Mouse (Mus musculus): ENCODE measurements around the gene Gps1.
A peak's percentile ranks its signal among the peaks of the same experiment; 100 is the strongest.
"Not testable (repeated sequence)": the region's sequence is repeated elsewhere in the genome, so short reads cannot be mapped to it uniquely, and the experiment has no call there.

The Gps1 gene

DNA sequence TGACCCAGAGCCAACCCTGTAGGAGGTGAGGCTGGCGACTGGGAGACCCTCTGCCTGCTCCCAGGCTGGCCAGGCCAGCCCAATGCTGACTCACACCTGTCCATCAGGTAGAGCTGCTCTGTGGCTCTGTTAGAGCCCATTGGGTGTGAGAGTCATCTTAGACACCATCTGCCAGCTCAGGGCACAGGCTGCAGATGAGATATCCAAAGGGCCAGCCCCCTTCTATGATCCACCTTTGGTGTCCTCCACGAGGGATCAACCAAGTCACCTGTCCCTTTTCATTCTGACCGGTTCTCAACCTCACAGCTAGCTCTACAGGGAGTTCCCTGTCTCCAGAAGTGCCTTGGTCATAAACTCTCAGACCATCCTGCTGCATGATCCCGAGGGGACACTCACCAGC is 38.2 kb downstream of the Gps1 start:
- no peak for DNase-seq (ENCODE audit: low read depth, low spot score)

DNA sequence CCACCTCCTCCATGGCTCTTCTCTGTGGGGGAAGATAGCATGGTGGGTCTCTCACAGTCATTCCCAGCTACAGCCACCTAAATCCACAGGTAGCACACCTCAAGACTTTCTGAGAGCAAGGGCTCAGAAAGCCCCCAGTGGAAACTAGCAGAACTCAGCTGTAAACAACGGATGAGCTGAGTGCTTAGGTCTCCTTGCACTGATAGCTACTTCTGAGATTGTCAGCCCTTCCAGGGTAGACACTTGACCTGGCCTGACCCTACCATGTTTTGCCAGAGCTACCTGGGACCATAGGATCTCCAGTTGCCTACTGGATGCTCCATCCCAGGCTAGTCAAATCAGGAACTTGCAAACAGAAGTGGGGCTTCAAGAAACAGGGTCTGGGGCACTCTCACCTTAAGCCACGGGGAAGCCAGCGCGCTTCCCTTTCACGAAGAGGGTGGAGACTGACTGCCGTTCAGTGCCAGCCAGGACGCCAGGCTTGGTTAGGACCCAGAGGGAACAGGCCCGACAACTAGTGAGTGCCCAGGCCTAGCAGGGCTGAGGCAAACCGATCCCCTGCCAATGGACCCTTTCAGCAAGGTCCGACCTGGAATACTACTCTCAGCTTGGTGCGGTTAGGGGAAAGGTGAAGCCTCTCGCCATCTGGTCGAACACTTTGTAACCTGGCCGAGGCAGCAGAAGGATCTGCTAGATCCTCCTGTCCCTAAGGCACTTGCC is 38.9 kb downstream of the Gps1 start:
- peak; percentile 33 for DNase-seq (ENCODE audit: low read depth, low spot score)

DNA sequence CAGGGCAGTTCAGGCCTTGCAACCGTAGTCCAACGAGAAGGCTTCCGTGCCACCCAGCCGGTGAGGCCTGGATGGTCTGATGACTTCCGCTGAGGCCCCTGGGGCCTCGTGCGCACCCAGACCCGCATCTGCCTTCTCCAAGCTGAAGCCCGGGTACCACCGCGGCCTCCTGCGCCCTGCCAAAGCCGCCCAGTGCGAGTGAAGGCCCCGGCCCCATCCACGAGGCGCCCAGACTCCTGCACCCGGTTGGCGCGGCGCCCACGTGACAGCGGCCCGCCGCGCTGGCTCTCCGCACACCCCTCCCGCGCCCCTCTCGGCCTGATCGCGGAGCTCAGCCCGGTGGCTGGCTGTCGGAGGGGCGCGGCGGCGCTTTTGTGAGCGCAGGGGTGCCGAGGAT is 39.5 kb downstream of the Gps1 start:
- DNase-seq (ENCODE audit: low read depth, low spot score): no peak

DNA sequence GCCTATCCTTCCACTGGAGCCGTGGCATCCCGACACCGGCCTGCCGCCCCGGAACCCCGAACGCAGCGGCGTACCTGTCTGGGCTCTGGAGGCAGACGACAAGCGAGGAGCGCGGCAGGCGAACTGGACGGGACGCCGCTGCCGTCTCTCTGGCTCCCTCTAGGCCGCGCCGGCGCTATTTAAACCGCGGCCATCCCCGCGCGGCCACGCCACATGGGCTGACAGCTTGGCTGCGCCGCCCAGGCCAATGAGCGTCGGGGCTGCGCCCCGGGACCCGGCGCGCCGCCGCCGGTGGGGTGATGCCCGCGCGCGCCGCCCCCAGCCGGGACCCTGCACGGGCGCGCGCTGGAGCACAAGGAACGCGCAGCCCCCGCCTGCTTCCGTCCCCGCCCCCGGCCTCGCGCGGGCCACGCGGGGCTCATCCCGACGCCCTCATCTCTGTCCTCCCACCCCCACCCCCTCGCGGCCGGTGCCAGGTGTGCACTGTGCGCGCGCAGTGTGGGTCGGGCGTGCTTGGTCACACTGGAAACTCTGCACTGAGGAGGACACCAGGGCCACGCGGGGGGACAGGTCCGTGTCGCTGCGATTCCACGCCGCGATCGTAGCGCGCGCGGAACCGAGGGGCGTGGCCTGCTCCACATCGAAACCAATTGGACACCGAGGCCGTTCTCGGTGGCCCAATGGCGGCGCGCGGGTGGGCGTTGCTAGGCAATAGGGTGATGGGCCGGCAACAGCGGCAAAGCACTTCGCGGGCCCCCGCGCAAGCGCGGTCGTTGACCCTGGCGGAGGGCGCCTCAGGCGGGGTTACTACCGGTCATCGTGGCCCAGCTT is 40.1 kb downstream of the Gps1 start, which contains the start of gene Fasn:
Gene Fasn (minus strand): TSS at position 592 of the 831 bp plus-strand sequence.
- DNase-seq (ENCODE audit: low read depth, low spot score): peak; percentile 97

DNA sequence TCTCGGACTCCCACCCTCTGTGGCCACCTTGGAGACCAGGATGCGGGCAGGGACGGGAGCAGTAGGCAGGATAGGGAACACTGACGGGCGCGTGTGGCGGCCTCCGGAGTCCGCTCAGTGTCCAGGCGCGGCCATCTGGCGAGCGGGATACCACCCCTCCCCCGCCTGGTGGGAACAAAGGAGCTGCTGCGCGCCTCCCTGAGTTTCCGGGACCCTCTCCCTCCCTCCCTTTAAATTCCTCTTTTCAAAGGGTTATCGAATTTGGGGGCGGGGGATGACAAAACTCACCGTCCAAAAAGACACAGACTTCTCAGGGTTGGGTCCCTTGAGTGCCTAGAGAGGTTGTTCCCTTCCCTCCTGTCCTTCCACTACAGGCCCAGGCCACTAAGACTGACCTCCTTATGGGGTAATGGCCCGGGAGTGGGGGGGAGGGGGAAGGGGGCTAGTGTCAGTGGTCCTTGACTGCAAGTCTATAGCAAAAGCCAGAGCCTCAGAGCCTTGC is 40.8 kb downstream of the Gps1 start:
- peak; percentile 62 for DNase-seq (ENCODE audit: low read depth, low spot score)

DNA sequence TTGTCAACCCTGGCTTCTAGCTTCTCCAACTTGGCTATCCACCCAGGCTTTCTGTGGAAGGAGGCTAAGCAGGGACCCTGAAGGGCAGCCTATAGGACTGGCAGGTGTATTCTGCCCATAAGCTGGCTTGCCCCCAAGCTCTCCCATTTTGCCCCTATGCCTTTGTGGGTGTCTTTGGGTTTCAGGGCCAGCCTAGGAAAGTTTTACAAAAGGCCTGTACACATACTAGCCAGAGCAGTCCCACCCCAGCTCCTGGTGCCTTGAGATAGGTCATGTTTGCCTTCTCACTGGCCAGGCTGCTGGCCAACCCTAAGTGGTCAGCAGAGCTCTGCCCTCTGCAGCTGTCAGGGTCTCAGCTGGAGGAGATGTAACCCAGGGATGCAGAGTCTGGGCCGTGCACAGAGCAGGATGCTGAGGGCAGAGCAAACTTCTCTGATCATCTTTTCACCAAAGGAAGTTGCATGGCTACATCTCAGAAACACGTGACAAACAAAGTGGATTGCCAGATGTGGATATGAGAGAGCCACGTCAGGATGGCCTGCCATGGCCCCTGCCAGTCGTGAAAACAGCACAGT is 41.3 kb downstream of the Gps1 start:
- no peak for DNase-seq (ENCODE audit: low read depth, low spot score)

DNA sequence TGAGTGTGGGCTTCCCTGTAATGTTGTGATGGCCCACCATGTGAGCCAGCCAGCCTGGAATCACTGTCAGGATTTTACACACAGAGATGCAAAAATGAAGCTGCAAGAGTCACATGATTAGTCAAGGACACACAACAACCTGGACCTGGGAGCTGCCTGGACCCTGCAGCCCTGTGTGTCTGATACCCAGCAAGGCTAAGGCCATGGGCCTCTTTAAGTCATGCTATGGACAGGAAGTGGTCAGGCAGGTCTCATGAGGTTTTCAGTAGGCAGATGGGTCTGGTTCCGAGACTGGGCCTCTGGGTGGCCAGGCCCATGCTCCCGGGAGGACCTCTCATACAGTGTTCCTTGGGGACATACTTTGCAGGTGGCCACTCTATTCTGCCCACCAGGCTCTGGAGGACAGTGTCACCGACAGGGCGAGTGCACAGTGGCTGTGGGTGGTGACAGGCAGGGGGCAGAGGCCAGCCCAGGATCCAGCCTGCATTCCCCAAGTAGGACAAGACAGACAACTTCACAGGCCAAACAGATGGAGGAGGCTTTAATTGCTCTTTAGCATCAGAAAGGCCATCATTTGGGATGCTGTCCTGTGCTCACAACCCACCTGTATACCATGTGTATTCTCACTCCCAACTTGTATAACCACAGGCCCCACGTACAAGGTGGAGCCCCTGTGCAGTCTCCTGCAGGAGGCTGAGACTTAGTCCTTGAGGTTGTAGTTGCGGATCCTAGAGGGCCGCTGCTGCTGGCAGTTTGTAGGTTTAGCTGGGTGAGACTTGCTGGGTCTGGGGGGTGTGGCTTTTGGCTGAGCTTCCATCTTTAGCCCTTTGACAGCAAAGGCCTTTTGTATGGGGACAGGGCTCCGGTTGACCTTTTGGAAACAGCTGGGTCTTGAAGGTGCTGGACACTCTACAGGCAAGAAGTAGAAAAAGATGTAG is 42.2 kb downstream of the Gps1 start:
- peak; percentile 57 for DNase-seq (ENCODE audit: low read depth, low spot score)

DNA sequence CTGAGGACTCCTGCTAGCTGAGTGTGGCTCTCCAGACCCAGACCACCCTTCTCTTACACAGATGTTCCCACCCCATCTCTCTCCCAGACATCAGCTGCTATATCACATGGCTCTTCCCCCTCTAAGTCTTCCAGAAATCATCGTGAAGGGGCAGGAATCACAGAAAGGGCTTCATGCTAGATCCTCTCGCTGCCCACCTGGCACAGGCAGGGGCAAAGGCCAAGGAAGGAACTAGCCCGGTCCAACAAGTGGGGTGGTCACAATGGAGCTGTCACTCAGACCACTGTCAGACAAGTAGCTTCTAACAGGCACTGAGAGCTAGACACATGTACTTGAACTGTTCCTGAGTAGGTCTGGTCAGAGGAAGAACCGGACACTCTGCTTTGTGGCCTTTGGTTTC is 44.3 kb downstream of the Gps1 start:
- DNase-seq (ENCODE audit: low read depth, low spot score): no peak

DNA sequence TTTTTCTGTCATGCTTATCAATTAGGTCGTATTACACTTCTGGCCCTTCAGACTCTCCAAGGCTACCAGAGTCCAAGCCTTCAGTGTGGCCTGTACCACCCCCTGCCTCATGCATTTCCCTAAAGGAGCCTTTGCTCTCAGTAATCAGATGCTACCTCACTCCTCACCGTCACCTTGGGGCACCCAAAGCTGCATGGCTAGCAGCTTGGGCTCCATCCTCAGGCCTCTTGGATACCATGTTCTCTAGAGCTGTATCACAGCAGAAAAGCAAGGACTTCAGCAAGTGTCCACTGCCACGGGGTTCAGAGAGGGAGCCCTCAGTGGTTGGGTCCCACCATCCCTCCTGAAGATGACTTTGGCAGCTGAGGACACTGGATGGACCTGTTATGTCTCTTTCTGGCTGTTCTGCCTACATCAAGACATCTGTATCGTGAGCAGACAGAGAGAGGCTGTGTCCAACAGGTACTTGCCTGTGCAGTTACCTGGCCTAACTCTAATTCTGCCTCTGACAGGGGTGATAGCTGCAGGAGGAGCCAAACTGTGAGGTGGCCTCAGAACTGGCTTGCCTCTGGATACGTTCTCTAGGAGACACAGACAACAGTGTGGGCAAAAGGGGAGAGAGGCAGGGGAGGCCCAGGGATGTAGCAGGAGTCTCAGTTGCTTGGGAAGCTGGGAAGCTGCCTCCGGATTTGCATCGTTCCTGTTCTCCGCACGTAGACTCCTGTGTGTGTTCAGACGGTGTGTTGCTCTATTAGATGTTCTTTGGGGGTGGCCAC is 45.9 kb downstream of the Gps1 start:
- DNase-seq (ENCODE audit: low read depth, low spot score): no peak

DNA sequence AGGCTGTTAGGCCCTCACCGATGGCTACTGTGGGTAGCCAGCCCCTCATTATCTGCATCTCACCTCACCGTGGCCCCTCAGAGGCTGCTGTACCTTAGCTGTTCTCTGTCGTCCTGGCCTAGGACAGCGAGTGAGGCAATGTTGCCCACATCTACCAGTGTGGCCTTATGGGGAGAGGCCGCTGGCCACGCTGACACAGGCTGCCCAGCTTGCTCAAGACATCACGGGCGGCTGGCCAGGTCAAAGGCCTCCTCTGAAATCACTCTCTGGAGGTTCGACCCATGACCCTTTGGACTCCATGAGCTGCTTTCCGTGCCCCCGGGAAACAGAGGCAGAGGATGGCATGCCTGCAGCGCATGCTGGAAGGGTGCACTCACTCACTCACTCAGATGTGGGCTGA is 46.6 kb downstream of the Gps1 start:
- DNase-seq (ENCODE audit: low read depth, low spot score): no peak

DNA sequence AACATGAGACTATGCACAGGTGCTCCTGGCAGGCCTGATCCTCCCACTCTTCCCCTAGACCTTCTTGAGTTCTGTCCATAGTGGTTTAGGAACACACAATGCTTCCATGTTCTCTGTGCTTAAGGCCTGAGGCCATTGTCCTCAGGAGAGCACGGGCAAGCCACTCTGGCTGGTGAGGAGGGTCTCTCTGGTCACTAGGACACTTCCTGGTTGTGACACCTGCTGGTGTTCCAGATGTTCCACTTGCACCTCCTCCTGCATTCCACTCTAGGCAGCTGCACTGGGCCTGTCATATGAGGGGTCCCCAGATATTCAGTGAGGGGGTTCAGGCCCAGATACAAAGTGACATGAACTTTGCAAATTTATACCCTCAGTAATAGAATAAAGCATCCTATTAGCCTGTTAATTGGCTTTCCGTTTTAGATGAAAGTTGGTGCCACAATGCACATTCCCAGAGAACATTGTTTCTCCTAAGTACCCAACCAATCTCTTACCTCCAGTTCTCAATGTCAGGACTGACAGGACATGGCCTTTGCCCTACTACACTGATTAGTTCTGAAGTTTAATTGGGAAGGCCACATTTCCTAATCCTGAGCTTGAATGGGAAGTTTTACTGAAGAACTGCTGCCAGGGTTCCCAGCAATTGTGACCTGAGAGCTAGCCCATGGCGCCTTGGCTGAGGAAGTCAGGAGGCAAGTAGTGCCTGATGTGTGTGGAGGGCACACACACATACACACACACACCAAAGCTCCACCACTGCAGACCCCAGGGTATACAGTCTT is 47.8 kb downstream of the Gps1 start:
- no peak for DNase-seq (ENCODE audit: low read depth, low spot score)

DNA sequence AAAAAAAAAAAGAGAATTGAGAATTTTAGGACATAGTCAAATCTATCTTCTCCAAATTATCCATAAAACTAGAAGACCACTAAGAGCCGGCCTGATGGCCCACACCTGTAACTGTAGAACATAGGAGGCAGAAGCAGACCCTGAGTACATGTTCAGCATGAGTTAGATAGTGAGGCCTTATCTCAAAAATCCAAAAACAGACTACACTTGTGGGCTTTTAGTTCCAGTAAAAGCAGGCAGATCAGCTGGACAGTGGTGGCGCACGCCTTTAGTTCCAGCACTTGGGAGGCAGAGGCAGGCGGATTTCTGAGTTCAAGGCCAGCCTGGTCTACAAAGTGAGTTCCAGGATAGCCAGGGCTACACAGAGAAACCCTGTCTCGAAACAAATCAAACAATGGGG is 48.9 kb downstream of the Gps1 start:
- not testable (repeated sequence) for DNase-seq (ENCODE audit: low read depth, low spot score)

DNA sequence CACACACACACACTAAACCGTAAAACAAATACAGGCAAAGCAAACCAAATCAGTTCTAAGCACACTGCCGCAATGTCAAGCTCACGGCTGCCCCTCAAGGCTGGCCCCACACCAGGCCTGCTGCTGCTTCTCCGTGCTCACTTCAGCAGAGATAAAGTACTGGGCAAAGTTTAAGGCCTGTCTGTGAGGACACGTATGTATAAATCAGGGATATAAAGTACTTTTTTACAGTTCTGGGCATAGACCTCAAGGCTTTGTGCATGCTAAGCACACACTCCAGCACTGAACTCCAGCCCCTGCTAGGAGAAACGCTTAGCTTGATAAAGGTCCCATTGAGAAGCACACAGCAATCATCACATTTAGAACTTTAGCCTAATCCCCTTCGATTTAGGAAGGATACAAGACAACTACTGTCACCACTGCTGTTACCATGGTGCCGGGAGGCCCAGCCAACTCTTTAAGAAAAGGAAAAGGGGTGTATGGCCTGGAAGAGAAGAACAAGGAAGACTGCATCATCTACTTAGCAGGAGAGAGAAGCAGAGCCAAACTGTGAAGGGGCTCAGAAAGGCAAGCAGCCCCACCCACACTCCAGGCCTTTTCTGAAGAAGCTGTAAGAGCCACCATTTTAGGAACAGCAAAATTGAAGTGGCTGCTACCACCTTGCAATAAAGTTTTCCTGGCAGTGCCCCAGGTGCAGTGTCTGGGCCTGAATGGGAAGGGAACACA is 49.6 kb downstream of the Gps1 start:
- peak; percentile 44 for DNase-seq (ENCODE audit: low read depth, low spot score)
